Mouse (Mus musculus) thymus, postnatal 0 days (tissue): Measurements from ENCODE around the gene Trappc3. TPM values are rescaled to one million over a fixed set of nuclear protein-coding genes. Genes with fewer than 3 reads are reported as not detected.

Experiments
- DNase-seq: peaks from one replicate; pipeline ENCODE4 v3.0.0-alpha.2; 2015; ENCODE audit warnings: low spot score
- polyA plus RNA-seq: library from polyadenylated mRNA; unstranded; fragments of >200 nt; fragmentation: Nextera tagmentation; extraction: Ambion mirVana; gene quantifications from 2 replicates; pipeline ENCODE4 v1.2.1, GENCODE M21; 2015

The Trappc3 gene
- polyA plus RNA-seq, 1 experiment from 2014 or later = 123 TPM

- DNase-seq = peak; percentile 60
Measured at GRCm38 (mm10) chr4:126277906-126278564, 15.9 kb downstream of the Trappc3 start.

GRCm38 (mm10) chr4:126278565-126278915 lies 16.4 kb downstream of the Trappc3 start:
- no peak for DNase-seq

GRCm38 (mm10) chr4:126278961-126279360 lies 16.8 kb downstream of the Trappc3 start:
- DNase-seq = no peak

GRCm38 (mm10) chr4:126281706-126282105 lies 19.6 kb downstream of the Trappc3 start:
- DNase-seq = no peak

GRCm38 (mm10) chr4:126283582-126283981 lies 21.5 kb downstream of the Trappc3 start:
- no peak for DNase-seq

- no peak for DNase-seq
Measured at GRCm38 (mm10) chr4:126286492-126286891, 24.4 kb downstream of the Trappc3 start, which contains the start of gene Col8a2. Gene Col8a2 (plus strand): TSS chr4:126286793.

GRCm38 (mm10) chr4:126287302-126287995 lies 25.3 kb downstream of the Trappc3 start:
- DNase-seq = no peak

GRCm38 (mm10) chr4:126288085-126288666 lies 26.1 kb downstream of the Trappc3 start:
- DNase-seq = no peak

- DNase-seq = no peak
Measured at GRCm38 (mm10) chr4:126290314-126290713, 28.2 kb downstream of the Trappc3 start.

GRCm38 (mm10) chr4:126291196-126291595 lies 29.1 kb downstream of the Trappc3 start:
- no peak for DNase-seq

GRCm38 (mm10) chr4:126295152-126295551 lies 33.0 kb downstream of the Trappc3 start:
- DNase-seq = no peak

- no peak for DNase-seq
Measured at GRCm38 (mm10) chr4:126295937-126296336, 33.8 kb downstream of the Trappc3 start.

GRCm38 (mm10) chr4:126296617-126297101 lies 34.5 kb downstream of the Trappc3 start:
- peak; percentile 14 for DNase-seq

GRCm38 (mm10) chr4:126300916-126301583 lies 38.9 kb downstream of the Trappc3 start:
- DNase-seq = no peak

- DNase-seq = no peak
Measured at GRCm38 (mm10) chr4:126301584-126302309, 39.6 kb downstream of the Trappc3 start.

- no peak for DNase-seq
Measured at GRCm38 (mm10) chr4:126303877-126304276, 41.8 kb downstream of the Trappc3 start.

GRCm38 (mm10) chr4:126305428-126305827 lies 43.3 kb downstream of the Trappc3 start:
- DNase-seq = no peak

- no peak for DNase-seq
Measured at GRCm38 (mm10) chr4:126306058-126306457, 43.9 kb downstream of the Trappc3 start.

- no peak for DNase-seq
Measured at GRCm38 (mm10) chr4:126306827-126307226, 44.7 kb downstream of the Trappc3 start.

- peak; percentile 36 for DNase-seq
Measured at GRCm38 (mm10) chr4:126309211-126309921, 47.2 kb downstream of the Trappc3 start.
